Mouse (Mus musculus) lung, adult 2 months (tissue): ENCODE measurements at regions not wholly inside any gene's neighbourhood (a gene's known extent, or its start where the extent isn't known, plus 50 kb on each side); places are given as distances from the start of the nearest gene placed in this dataset.

Experiments used
- CTCF ChIP-seq: fragments of 200-500 bp; IDR thresholded peaks from 2 replicates; pipeline ENCODE4 v1.5.1; 2011; ENCODE audit warnings: mild to moderate bottlenecking, low read length, control low read depth; ENCODE audit not compliant: insufficient read depth
- POLR2A ChIP-seq: fragments of 200-500 bp; IDR thresholded peaks from 2 replicates; pipeline ENCODE4 v1.6.1; 2011; ENCODE audit warnings: low read depth, mild to moderate bottlenecking, control low read depth, low read length, borderline replicate concordance; ENCODE audit errors: extremely low read depth

GRCm38 (mm10) chrX:142534780-142535179 is 144.4 kb upstream of the Acsl4 start:
- TF ChIP-seq CTCF (peak; percentile 41; the same call in 1 of the 2 replicates), POLR2A (no peak)
